Mouse (Mus musculus) forebrain, postnatal 0 days (tissue): ENCODE results near the gene Sgms1. TPM values are rescaled to one million over a fixed set of nuclear protein-coding genes. Genes with fewer than 3 reads are reported as not detected.

Experiments
- ATAC-seq: fragments of 200-750 bp; cut with Nextera tagmentation; 2 replicates; pipeline ENCODE4 v1.8.0; 2017; ENCODE audit warnings: mild to moderate bottlenecking, moderate library complexity
- DNase-seq: peaks from one replicate; pipeline ENCODE4 v3.0.0-alpha.2; 2015
- H3K27ac ChIP-seq: fragments of 300-500 bp; sonication (generic); 2 replicates; pipeline ENCODE4 v1.5.1; 2014; ENCODE audit warnings: low read depth, mild to moderate bottlenecking, antibody characterized with exemption, low read length, moderate library complexity, mixed read lengths
- H3K27me3 ChIP-seq: fragments of 300-500 bp; sonication (generic); 2 replicates; pipeline ENCODE4 v1.6.1; 2014; ENCODE audit warnings: mild to moderate bottlenecking, low read length, mixed read lengths; ENCODE audit not compliant: insufficient read depth
- H3K36me3 ChIP-seq: fragments of 300-500 bp; sonication (generic); 2 replicates; pipeline ENCODE4 v1.6.1; 2014; ENCODE audit warnings: mild to moderate bottlenecking, moderate library complexity; ENCODE audit not compliant: insufficient read depth
- H3K4me1 ChIP-seq: fragments of 300-500 bp; sonication (generic); 2 replicates; pipeline ENCODE4 v1.6.1; 2014; ENCODE audit warnings: antibody characterized with exemption; ENCODE audit not compliant: insufficient read depth
- H3K4me2 ChIP-seq: fragments of 300-500 bp; sonication (generic); 2 replicates; pipeline ENCODE4 v1.6.1; 2014; ENCODE audit warnings: low read depth, mild to moderate bottlenecking, moderate library complexity
- H3K4me3 ChIP-seq: fragments of 300-500 bp; sonication (generic); 2 replicates; pipeline ENCODE4 v1.5.1; 2014; ENCODE audit warnings: low read depth, low read length, mixed read lengths
- H3K9ac ChIP-seq: fragments of 300-500 bp; sonication (generic); 2 replicates; pipeline ENCODE4 v1.6.1; 2014; ENCODE audit warnings: mild to moderate bottlenecking
- H3K9me3 ChIP-seq: fragments of 300-500 bp; sonication (generic); 2 replicates; pipeline ENCODE4 v1.6.1; 2016; ENCODE audit warnings: low read length
- CTCF ChIP-seq: sonication (generic); IDR thresholded peaks from 2 replicates; pipeline ENCODE4 v1.5.1; 2016; ENCODE audit warnings: antibody characterized with exemption, control low read depth, low read depth
- WGBS: fragments of 180-500 bp; shearing (Covaris S2); extraction: QIAGEN DNeasy Blood & Tissue Kit; methylation state at CpG from one replicate; pipeline ENCODE4 v1.1.7; 2014; 5-methylcytosine and 5-hydroxymethylcytosine counted together
- polyA plus RNA-seq: library from polyadenylated mRNA; unstranded; fragments of >200 nt; fragmentation: Nextera tagmentation; extraction: Ambion mirVana; gene quantifications from 2 replicates; pipeline ENCODE4 v1.2.1, GENCODE M21; 2015
- total RNA-seq: library from RNA; depleted of rRNA; stranded (reverse); fragments of >200 nt; gene quantifications from 2 replicates; pipeline ENCODE4 v1.2.3, GENCODE M21; 2014

The Sgms1 gene
- total and polyA plus RNA-seq, 2 experiments from 2014 or later: 17.0 to 27.2 TPM

GRCm38 (mm10) chr19:32119666-32120065 is 269.8 kb downstream of the Sgms1 start:
- TF ChIP-seq CTCF: no peak
- ATAC-seq (no peak), DNase-seq (no peak)
- Histone ChIP-seq H3K4me1 (no peaks in the 10 kb centered on the region), H3K4me3 (no peak overlapping the region), H3K27ac (no peak overlapping the region), H3K9ac (no peak overlapping the region), H3K9me3 (no peaks in the 10 kb centered on the region), H3K4me2 (no peak overlapping the region), H3K27me3 (no peaks in the 10 kb centered on the region), H3K36me3 (no peaks in the 10 kb centered on the region)
- 84% methylated on average over 2 of the region's 2 CpGs for WGBS

GRCm38 (mm10) chr19:32118496-32118895 is 271.0 kb downstream of the Sgms1 start:
- Histone ChIP-seq H3K4me1 (no peaks in the 10 kb centered on the region), H3K9ac (no peak overlapping the region), H3K36me3 (no peaks in the 10 kb centered on the region), H3K4me3 (no peak overlapping the region), H3K9me3 (no peaks in the 10 kb centered on the region), H3K27me3 (no peaks in the 10 kb centered on the region), H3K4me2 (no peak overlapping the region), H3K27ac (no peak overlapping the region)
- ATAC-seq (no peak), DNase-seq (no peak)
- no peak for TF ChIP-seq CTCF
- 87% methylated on average over 3 of the region's 3 CpGs for WGBS

- no peak for ATAC-seq
These were observed 272.0 kb downstream of the Sgms1 start for GRCm38 (mm10) chr19:32117484-32118018.

GRCm38 (mm10) chr19:32111866-32112790 is 277.4 kb downstream of the Sgms1 start:
- Histone ChIP-seq H3K4me1 (no peaks in the 10 kb centered on the region), H3K27ac (no peak overlapping the region), H3K9ac (no peak overlapping the region), H3K4me3 (no peak overlapping the region), H3K4me2 (no peak overlapping the region), H3K36me3 (no peaks in the 10 kb centered on the region), H3K9me3 (no peaks in the 10 kb centered on the region), H3K27me3 (no peaks in the 10 kb centered on the region)
- TF ChIP-seq CTCF: no peak
- no peak for ATAC-seq
- 89% methylated on average over 8 of the region's 8 CpGs for WGBS
- no peak for DNase-seq

More at GRCm38 (mm10) chr19:32117484-32118018, 272.0 kb downstream of the Sgms1 start:
- Histone ChIP-seq H3K9ac (no peak overlapping the region), H3K27ac (no peak overlapping the region), H3K36me3 (no peaks in the 10 kb centered on the region), H3K4me1 (no peaks in the 10 kb centered on the region), H3K4me2 (no peak overlapping the region), H3K27me3 (no peaks in the 10 kb centered on the region), H3K4me3 (no peak overlapping the region), H3K9me3 (no peaks in the 10 kb centered on the region)
- peak; percentile 17; the same call in 1 of the 2 replicates for TF ChIP-seq CTCF
- no peak for DNase-seq
- WGBS: 85% methylated on average over 6 of the region's 6 CpGs

GRCm38 (mm10) chr19:32107771-32108306 is 281.7 kb downstream of the Sgms1 start, which contains the start of gene Asah2:
Gene Asah2, minus strand, starts transcription at chr19:32108211.
- DNase-seq (peak; percentile 69), ATAC-seq (peak; percentile 97)
- no peaks in the 10 kb centered on the region for H3K9me3 ChIP-seq
- H3K4me3 ChIP-seq: peak within 1 kb of the TSS; percentile 62
- 4% methylated on average over 28 of the region's 28 CpGs for WGBS
- peak within 1 kb of the TSS; percentile 78 for H3K9ac ChIP-seq
- peak; percentile 52 for TF ChIP-seq CTCF
- no peaks in the 10 kb centered on the region for H3K36me3 ChIP-seq
- H3K4me1 ChIP-seq: no peaks in the 10 kb centered on the region
- peak within 1 kb of the TSS; percentile 73 for H3K4me2 ChIP-seq
- no peaks in the 10 kb centered on the region for H3K27me3 ChIP-seq
- H3K27ac ChIP-seq: peak within 1 kb of the TSS; percentile 70

GRCm38 (mm10) chr19:32106750-32107149 is 282.8 kb downstream of the Sgms1 start:
- Histone ChIP-seq H3K27me3 (no peaks in the 10 kb centered on the region), H3K4me2 (no peak overlapping the region), H3K4me3 (no peak overlapping the region), H3K4me1 (no peaks in the 10 kb centered on the region), H3K36me3 (no peaks in the 10 kb centered on the region), H3K9ac (no peak overlapping the region), H3K9me3 (no peaks in the 10 kb centered on the region), H3K27ac (no peak overlapping the region)
- TF ChIP-seq CTCF: no peak
- no peak for ATAC-seq
- WGBS: 98% methylated on average over 2 of the region's 2 CpGs
- no peak for DNase-seq

GRCm38 (mm10) chr19:32104217-32104616 is 285.3 kb downstream of the Sgms1 start:
- Histone ChIP-seq H3K4me1 (no peaks in the 10 kb centered on the region), H3K27ac (no peak overlapping the region), H3K4me3 (no peak overlapping the region), H3K9ac (no peak overlapping the region), H3K9me3 (no peaks in the 10 kb centered on the region), H3K27me3 (no peaks in the 10 kb centered on the region), H3K36me3 (no peaks in the 10 kb centered on the region), H3K4me2 (no peak overlapping the region)
- ATAC-seq (no peak), DNase-seq (no peak)
- WGBS: 69% methylated on average over 4 of the region's 4 CpGs
- no peak for TF ChIP-seq CTCF
